Mouse (Mus musculus): ENCODE measurements at regions not wholly inside any gene's neighbourhood (a gene's known extent, or its start where the extent isn't known, plus 50 kb on each side); places are given as distances from the start of the nearest gene placed in this dataset.
"Not testable (repeated sequence)": the region's sequence is repeated elsewhere in the genome, so short reads cannot be mapped to it uniquely, and the experiment has no call there.

- no peak for ATAC-seq (ENCODE audit: low read depth)
- Histone ChIP-seq H3K36me3 (no peaks in the 10 kb centered on the region), H3K27ac (no peak overlapping the region), H3K27me3 (no peaks in the 10 kb centered on the region), H3K4me1 (replicated peaks) (no peaks in the 10 kb centered on the region), H3K4me2 (no peak overlapping the region), H3K4me3 (replicated peaks) (no peak overlapping the region), H3K9ac (no peak overlapping the region), H3K9me3 (replicated peaks) (no peaks in the 10 kb centered on the region)
- DNase-seq = no peak
These were observed 523.2 kb upstream of the Pot1a start for GRCm38 (mm10) chr6:26332226-26332625.

GRCm38 (mm10) chr6:26304147-26304546 is 495.1 kb upstream of the Pot1a start:
- Histone ChIP-seq H3K27ac (no peak overlapping the region), H3K4me1 (replicated peaks) (no peaks in the 10 kb centered on the region), H3K4me3 (replicated peaks) (no peak overlapping the region), H3K9me3 (replicated peaks) (no peaks in the 10 kb centered on the region), H3K27me3 (no peaks in the 10 kb centered on the region), H3K9ac (no peak overlapping the region), H3K4me2 (no peak overlapping the region), H3K36me3 (no peaks in the 10 kb centered on the region)
- DNase-seq (no peak), ATAC-seq (ENCODE audit: low read depth) (no peak)
- 48% methylated on average over 1 of the region's 1 CpGs for WGBS (ENCODE audit: insufficient replicate concordance)

GRCm38 (mm10) chr6:26301564-26301963 is 492.5 kb upstream of the Pot1a start:
- H3K27me3 ChIP-seq; ATAC-seq (ENCODE audit: low read depth); H3K4me3 ChIP-seq (replicated peaks); H3K9ac ChIP-seq; H3K36me3 ChIP-seq; H3K4me2 ChIP-seq; H3K27ac ChIP-seq; H3K4me1 ChIP-seq (replicated peaks); DNase-seq; H3K9me3 ChIP-seq (replicated peaks): not testable (repeated sequence)
- 46% methylated on average over 2 of the region's 2 CpGs for WGBS (ENCODE audit: insufficient replicate concordance)

- no peak for ATAC-seq (ENCODE audit: low read depth)
- Histone ChIP-seq H3K4me2 (no peak overlapping the region), H3K27me3 (no peaks in the 10 kb centered on the region), H3K9me3 (replicated peaks) (no peaks in the 10 kb centered on the region), H3K9ac (no peak overlapping the region), H3K4me1 (replicated peaks) (no peaks in the 10 kb centered on the region), H3K36me3 (no peaks in the 10 kb centered on the region), H3K4me3 (replicated peaks) (no peak overlapping the region), H3K27ac (no peak overlapping the region)
- no peak for DNase-seq
These were observed 490.2 kb upstream of the Pot1a start for GRCm38 (mm10) chr6:26299208-26299607.

- not testable (repeated sequence) for H3K36me3 ChIP-seq; H3K4me1 ChIP-seq (replicated peaks); ATAC-seq (ENCODE audit: low read depth); H3K4me2 ChIP-seq; H3K4me3 ChIP-seq (replicated peaks); H3K27ac ChIP-seq; H3K9me3 ChIP-seq (replicated peaks); H3K27me3 ChIP-seq; H3K9ac ChIP-seq
- peak; percentile 0 for DNase-seq
- WGBS (ENCODE audit: insufficient replicate concordance) = 31% methylated on average over 6 of the region's 6 CpGs
These were observed 488.4 kb upstream of the Pot1a start for GRCm38 (mm10) chr6:26297420-26297819.

- WGBS (ENCODE audit: insufficient replicate concordance) = 74% methylated on average over 1 of the region's 1 CpGs
- Histone ChIP-seq H3K9me3 (replicated peaks) (no peaks in the 10 kb centered on the region), H3K4me1 (replicated peaks) (no peaks in the 10 kb centered on the region), H3K27me3 (no peaks in the 10 kb centered on the region), H3K9ac (no peak overlapping the region), H3K4me3 (replicated peaks) (no peak overlapping the region), H3K36me3 (no peaks in the 10 kb centered on the region), H3K4me2 (no peak overlapping the region), H3K27ac (no peak overlapping the region)
- DNase-seq (no peak), ATAC-seq (ENCODE audit: low read depth) (no peak)
These were observed 478.9 kb upstream of the Pot1a start for GRCm38 (mm10) chr6:26287900-26288299.
